Mouse (Mus musculus): ENCODE results near the gene Hoxd3.

Hoxd3 gene

DNA sequence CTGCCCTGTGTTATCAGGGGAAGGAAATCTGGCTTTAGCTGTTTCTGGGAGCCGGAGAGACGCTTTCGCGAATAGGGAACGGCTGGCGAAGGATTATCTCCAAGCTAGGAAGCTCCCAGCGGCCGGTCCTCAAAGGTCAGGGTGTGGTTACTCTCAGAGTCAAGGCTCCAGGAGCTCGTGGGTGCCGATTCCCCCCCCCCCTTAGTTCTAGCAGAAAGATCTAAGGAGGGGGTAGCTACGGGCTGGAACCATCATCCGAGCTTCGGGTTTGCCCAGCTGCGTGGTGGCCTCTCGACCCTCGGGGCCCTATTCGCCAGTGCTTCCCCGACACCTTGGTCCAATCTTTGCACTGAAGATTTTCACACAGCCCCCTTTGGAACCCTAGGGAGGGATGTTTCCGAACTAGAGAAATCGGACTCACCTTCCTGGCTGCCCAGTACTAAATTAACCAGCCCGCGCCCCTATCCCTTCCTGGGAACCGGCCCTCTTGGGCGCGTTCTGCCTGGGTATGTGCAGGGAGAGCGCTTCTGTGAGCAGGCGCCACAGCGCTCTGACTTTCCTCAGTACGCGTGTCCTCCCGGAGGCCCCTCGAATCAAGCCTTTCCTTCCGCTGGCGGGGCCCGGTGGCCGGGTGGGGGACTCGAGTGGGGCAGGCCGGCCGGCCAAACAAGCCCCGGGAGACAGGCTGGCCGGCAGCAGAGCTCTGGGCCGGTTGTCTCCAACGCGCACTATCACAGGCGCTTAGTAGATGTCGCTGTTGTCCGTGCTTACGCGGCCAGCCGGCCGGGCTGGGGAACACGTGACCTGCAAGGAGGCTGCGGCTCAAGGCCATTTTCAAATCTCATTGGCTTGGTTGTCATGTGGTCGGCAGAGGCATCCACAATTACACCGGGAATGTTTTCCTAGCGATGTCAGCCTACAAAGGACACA is 20.4 kb upstream of the Hoxd3 start, which contains the start of gene Hoxd10:
Gene Hoxd10 (plus strand): TSS at position 903 of the 930 bp plus-strand sequence.
- in situ Hi-C loops (cut with MboI, MseI): loop anchor here (5.0 to 10.0 kb wide), 2 partner anchors 46 to 904 kb away; no protein-coding TSS in a partner anchor

DNA sequence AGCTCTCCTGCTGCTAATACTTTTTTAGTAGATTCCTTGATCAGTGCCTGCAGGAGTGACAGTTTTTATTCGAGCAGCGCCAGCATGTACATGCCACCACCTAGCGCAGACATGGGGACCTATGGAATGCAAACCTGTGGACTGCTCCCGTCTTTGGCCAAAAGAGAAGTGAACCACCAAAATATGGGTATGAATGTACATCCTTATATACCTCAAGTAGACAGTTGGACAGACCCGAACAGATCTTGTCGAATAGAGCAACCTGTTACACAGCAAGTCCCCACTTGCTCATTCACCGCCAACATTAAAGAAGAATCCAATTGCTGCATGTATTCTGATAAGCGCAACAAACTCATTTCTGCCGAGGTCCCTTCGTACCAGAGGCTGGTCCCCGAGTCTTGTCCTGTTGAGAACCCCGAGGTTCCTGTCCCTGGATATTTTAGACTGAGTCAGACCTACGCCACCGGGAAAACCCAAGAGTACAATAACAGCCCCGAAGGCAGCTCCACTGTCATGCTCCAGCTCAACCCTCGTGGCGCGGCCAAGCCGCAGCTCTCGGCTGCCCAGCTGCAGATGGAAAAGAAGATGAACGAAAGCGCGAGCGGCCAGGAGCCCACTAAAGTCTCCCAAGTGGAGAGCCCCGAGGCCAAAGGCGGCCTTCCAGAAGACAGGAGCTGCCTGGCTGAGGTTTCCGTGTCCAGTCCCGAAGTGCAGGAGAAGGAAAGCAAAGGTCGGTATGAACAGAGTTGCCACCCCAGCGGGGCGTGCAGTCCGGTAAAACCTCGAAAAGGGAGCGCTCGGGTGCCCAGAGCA is 19.5 kb upstream of the Hoxd3 start:
- in situ Hi-C loops (cut with MboI, MseI): loop anchor here (5.0 to 10.0 kb wide), 2 partner anchors 45 to 903 kb away; no protein-coding TSS in a partner anchor

DNA sequence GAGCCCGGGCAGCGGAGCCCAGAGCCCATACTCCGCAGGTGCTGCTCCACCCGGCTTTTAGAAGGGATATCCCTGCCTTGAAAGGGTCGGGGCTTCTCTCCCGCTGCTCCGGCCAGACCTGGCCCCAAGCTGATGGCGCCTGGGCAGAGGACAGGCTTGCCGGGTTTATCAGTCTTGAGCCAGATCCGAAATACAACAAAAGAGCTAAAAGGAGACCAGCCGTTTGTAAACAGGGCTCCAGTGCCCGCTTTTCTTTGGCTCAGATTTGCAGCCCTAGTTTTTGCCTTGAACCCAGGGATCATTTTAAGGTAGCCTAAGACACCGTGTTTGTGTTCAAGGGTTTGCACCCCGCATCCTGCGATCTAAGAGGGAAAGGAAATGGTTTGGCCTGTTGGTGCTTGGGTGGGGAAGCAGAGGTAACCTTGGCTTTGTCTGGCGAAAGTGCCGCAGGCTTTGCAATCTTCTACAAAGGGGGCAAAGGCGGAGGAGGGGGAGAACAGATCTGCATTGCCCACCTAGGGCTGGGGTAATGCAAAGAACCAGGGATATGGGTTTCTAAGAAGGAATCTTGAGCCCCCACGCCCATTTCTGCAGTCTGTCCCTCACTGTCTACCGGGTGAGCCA is 18.8 kb upstream of the Hoxd3 start:
- in situ Hi-C loops (cut with MboI, MseI): loop anchor here (5.0 to 10.0 kb wide), 2 partner anchors 44 to 902 kb away; no protein-coding TSS in a partner anchor

DNA sequence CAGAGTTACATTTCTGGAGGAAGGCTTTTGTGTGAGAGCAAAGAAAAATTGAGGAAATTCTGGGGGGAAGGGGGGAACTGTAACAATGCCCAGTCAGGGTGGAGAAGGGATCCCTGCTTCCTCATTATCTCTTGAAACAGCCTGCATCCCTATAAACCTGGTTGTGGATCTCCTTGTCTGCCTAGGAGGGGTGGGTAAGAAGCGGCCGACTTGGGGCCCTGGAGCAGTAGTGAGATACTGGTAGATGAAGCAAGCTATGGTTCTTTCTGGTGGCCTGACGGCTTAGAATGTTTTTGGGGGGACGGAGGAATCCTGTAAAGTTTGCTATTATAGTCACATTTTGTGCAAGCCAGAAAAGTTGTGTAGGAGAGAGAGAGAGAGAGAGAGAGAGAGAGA is 18.3 kb upstream of the Hoxd3 start:
- in situ Hi-C loops (cut with MboI, MseI): loop anchor here (5.0 to 10.0 kb wide), 2 partner anchors 44 to 901 kb away; no protein-coding TSS in a partner anchor

- in situ Hi-C loops (cut with MboI, MseI): loop anchor here (5.0 to 10.0 kb wide), 2 partner anchors 43 to 901 kb away; no protein-coding TSS in a partner anchor
Observed at GRCm38 (mm10) chr2:74694066-74694465, 17.7 kb upstream of the Hoxd3 start.

DNA sequence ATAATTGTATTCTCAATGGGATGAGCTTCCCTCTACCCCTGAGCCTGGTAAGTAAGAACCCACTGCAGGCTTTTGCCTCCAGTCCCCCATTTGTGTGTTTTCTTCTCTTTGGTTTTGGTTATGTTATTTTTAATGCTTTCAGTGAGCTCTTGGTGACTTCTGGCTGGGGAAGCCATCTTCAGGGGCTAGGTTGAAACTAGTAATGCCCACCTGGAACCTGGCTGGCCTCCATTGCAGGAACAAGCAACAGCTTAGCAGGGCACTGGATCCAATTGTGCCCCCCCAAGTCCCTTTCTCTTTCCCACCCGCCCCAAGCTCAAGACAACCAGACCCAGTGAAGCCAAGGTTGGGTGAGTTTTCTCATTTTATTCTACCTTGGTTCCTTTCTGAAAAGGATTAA is 16.3 kb upstream of the Hoxd3 start:
- in situ Hi-C loops (cut with MboI, MseI): loop anchor here (10.0 kb wide), 1 partner anchor 899 kb away; no protein-coding TSS in a partner anchor

DNA sequence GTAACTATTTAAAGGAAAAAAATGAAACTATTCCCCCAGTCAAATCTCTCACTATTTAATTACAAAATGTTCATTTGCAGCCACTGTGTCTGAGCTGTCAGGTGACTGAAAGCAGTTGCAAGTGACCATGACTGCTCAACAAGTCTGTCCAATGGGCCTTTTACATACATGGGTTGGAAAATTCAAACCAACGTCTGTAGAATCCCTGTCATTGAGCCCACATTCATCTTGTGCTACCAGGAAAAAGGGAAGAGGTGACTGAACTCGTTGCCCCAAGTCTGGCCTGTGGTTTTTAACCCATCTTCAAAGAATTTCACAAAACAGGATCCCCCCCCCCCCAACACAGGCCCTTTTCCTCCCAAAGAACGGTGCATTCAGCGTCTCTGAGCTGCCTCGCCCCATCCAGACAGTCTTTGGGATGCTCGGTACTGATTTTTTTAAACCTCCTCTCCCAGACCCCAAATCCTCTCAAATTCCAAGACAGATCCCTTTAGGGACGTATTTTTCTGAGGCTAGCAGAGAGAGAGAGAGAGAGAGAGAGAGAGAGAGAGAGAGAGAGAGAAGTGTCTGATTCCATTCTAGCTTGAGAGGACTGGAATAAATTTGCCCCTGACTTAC is 15.8 kb upstream of the Hoxd3 start:
- in situ Hi-C loops (cut with MboI, MseI): loop anchor here (10.0 kb wide), 1 partner anchor 899 kb away; no protein-coding TSS in a partner anchor

DNA sequence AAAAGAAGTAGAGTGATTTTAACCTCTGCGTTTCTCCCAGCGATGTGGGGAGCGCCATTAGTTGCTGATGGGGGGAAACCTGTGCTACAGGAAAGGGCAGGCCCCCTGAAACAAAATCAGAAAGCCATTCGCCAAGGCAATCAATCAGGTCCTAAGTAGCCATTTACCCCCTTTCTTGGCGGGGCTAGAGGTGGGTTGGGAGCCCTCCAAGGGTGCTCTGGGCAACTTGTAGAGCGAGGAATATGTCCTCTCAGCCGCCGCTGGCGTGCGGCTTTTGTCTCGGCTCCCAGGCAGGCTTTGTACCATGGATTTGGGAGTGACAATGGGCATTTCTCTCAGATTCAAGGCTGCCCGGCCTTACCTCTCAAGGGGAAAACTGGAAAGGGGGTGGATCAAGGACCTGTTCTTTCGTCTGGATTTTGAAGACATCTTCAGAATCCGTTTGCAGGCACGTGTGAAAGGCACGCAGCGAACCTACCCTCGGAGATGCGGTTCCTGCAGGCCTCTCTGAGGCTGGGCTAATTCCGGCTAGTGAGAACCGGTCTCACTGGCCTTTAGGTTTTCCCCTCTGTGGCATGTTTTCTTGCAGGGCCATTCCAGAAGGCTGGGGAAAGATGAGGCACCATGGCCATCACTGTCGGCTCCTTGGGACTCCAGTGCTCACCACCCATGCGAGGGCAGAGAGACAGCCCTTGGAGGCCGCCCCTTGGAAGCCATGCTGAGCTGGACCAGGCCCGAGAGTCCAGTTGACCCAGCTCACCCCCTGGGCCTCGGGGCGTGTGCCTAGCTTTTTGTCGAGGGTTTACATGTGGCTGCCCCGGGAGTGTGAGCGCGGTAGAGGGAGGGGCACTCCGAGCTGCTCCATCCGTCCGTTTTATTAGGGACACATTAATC is 15.0 kb upstream of the Hoxd3 start:
- in situ Hi-C loops (cut with MboI, MseI): loop anchor here (10.0 kb wide), 1 partner anchor 898 kb away; no protein-coding TSS in a partner anchor

GRCm38 (mm10) chr2:74697567-74698121 is 14.1 kb upstream of the Hoxd3 start, which contains the start of gene Hoxd9:
Hoxd9 (plus strand) TSS chr2:74697727.
- in situ Hi-C loops (cut with MboI, MseI): loop anchor here (10.0 kb wide), 1 partner anchor 897 kb away; no protein-coding TSS in a partner anchor

DNA sequence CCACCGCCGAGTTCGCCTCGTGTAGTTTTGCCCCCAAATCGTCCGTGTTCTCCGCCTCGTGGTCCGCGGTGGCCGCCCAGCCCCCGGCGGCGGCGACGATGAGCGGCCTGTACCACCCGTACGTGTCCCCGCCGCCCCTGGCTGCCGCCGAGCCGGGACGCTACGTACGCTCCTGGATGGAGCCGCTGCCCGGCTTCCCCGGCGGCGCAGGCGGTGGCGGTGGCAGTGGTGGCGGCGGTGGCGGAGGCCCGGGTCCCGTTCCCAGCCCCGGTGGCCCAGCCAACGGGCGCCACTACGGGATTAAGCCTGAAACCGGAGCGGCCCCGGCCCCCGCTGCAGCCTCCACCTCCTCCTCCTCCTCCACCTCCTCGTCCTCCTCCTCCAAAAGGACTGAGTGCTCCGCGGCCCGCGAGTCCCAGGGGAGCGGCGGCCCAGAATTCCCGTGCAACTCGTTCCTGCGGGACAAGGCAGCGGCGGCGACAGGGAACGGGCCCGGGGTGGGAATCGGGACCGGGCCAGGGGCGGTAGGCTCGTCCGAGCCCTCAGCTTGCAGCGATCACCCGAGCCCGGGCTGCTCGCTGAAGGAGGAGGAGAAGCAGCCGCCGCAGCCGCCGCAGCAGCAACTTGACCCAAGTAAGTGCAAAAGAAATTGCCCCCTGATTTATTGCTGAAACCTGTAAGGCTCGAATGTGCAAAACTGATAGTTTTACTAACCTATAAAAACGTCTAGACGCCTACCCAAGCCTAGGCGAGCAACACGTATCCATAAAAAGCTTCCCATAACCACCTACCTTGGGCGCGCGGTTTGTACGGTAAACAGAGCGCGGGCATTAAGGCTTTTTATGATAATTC is 13.3 kb upstream of the Hoxd3 start:
- in situ Hi-C loops (cut with MboI, MseI): loop anchor here (10.0 kb wide), 1 partner anchor 896 kb away; no protein-coding TSS in a partner anchor

GRCm38 (mm10) chr2:74699053-74699430 is 12.7 kb upstream of the Hoxd3 start:
- in situ Hi-C loops (cut with MboI, MseI): loop anchor here (10.0 kb wide), 1 partner anchor 896 kb away; no protein-coding TSS in a partner anchor

GRCm38 (mm10) chr2:74699664-74700545 is 11.8 kb upstream of the Hoxd3 start:
- in situ Hi-C loops (cut with MboI, MseI): loop anchor here (10.0 kb wide), 1 partner anchor 895 kb away; no protein-coding TSS in a partner anchor

GRCm38 (mm10) chr2:74700546-74701112 is 11.1 kb upstream of the Hoxd3 start:
- in situ Hi-C loops (cut with MboI, MseI): no loop called here

DNA sequence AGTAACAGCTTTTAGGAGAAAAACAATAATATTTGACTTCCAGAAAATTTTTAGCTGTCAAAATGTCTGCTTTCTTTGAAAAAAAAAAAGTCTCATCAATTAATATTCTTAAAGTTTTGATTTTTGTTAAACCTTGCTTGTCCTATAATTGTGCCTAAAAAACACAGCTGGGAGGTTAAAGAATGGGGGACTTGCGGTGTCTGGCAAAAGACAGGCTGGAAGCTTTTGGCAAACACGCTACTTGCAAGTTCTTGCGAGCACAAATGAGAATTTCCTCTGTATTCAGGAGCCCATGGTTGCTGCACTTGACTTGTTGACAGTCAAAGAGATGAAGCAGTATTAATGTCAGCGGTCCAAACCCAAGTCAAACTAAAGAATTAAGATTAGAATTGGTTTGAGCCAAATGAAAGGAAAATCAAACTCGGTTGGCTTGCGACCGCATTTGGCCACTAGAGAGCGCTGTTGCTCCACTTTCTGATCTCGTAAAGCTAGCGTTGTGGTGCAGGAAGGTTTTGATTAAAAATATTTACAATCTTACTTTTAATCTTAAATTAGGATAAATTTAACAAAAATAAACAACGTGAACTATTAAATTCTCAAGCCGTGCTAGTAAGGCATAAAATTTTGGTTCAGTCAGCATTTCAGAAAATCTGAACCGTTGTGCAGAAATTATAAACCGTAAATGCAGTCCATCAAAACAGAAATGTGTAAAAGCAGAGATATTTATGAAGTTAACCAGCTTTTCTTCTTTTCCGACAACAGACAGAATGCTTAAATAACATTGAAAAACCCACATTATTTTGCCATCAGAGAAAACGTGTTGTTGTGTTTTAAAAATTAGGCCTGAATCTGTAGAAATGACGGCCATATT is 9.5 kb upstream of the Hoxd3 start:
- in situ Hi-C loops (cut with MboI, MseI): no loop called here

- in situ Hi-C loops (cut with MboI, MseI): no loop called here
Observed at GRCm38 (mm10) chr2:74702820-74703219, 8.9 kb upstream of the Hoxd3 start.

DNA sequence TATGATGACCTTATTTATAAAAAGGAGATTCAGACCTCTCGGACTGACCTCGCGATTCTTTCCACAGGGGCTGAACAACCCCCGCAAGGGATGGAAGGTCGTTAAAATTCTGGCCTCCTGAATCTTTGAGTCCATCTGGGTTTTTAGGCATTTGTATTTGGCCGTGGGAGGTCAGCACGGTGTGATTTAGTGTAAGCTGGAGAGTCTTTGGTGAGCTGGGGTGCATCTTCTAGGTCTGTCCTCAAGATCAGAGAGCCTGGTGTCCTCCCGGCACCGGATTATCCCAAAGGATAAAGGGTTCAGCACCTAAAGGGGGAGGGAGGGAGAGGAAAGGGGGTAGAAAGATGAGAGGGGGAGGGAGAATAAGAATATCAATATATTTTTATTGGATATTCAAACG is 8.4 kb upstream of the Hoxd3 start:
- in situ Hi-C loops (cut with MboI, MseI): no loop called here
